Mouse (Mus musculus) cerebellum, postnatal 4 days (tissue): ENCODE measurements around the gene Mgam.
A peak's percentile ranks its signal among the peaks of the same experiment; 100 is the strongest.
"Not testable (repeated sequence)": the region's sequence is repeated elsewhere in the genome, so short reads cannot be mapped to it uniquely, and the experiment has no call there.

Source experiments
- DNase-seq, 2 experiments: peaks; one replicate each; pipeline ENCODE4 v3.0.0; 2022; ENCODE audit warnings: low spot score in 2 of 2, mixed read lengths in 1 of 2

Gene Mgam

GRCm38 (mm10) chr6:40628406-40629000 lies at the start of gene Mgam:
Gene Mgam, plus strand, starts transcription at chr6:40628831.
- no peak for DNase-seq

- DNase-seq, result no peak
These were observed 44.3 kb upstream of the Mgam start for GRCm38 (mm10) chr6:40584336-40584735.

GRCm38 (mm10) chr6:40585645-40586044 lies 43.0 kb upstream of the Mgam start, which contains the start of gene Clec5a:
Gene Clec5a, minus strand, starts transcription at chr6:40585821.
- DNase-seq, result no peak

GRCm38 (mm10) chr6:40588346-40588745 lies 40.3 kb upstream of the Mgam start:
- no peak for DNase-seq

DNA sequence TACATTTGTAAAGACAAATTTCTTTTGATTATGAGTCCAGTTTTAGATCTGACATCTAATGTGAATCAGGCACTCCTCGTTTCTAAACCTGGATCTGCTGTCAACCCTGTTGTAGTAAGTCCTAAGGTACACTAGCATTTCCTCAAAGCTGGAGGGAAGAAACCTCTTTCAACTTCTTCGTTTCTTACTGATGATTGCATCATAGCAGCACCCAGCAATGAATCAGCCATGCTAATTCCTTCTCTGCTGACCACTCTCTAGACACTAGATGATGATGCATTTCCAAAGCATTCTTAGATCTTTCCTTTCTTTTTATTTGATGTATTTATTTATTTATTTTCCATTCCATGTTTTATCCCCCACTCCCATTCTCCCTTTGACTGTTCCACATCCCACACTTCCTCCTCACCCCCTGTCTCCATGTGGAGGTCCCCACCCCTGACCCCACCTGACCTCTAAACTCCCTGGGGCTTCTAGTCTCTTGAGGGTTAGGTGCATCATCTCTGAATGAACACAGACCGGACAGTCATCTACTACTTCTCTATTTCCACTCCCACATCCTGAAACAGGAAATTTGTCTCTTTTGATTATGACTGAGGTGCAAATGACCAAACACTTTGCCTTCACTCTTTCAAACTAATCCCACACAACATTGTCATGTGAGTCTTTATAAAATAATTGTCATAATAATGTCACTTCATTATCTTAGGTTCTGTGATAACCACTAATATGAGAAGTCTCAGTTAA lies 33.7 kb upstream of the Mgam start:
- DNase-seq, result no peak

DNA sequence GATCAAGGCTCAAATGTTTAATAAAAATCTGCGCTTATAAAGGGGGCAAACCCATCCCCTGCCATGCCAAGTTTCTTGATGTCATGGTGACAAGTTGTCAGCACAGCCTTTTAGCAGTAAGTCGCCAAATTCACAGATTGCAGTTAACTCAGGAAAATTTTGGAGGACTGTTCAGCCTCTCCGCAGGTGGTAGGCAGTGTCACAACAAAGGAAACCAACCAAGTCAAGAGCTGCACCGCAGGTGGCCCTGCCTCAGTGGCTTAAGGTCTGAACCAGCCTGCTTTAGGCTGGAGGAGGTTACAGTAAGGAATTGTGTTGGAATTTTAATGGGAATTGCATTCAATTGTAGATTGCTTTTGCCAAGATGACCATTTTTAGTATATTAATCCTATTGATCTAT lies 30.1 kb upstream of the Mgam start:
- DNase-seq, result not testable (repeated sequence)

GRCm38 (mm10) chr6:40607431-40607830 lies 21.2 kb upstream of the Mgam start:
- DNase-seq, result no peak

- DNase-seq, result no peak
These were observed 18.4 kb upstream of the Mgam start for GRCm38 (mm10) chr6:40610244-40610643.

DNA sequence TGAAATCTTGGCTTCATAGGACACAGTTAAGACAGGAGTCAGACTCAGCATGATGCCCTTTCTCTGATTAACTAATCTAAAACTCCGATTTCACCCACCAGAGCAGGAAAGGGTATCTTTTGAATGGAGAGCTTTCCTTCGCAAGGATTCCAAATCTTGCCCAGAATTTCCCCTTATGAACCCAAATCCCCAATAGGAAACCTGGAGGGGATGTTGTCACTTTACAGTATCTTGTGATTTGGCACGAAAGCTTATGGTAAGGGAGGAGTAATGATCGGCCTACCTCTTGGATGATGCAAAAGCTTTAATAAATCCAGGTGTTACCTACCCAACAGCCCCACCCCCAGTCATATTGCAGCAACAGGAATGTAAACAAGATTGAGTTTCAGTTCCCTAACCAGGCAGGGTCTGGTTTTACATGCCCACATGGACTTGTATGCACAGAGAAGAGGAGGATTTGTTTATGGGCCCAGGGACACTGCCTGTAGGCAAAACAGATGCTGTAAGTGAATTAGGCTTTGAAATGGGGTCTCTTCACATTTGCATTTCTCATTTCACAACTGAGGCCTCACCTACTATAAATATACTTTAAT lies 15.3 kb upstream of the Mgam start, which contains the start of gene Tas2r138:
TSS of gene Tas2r138 (minus strand) at position 51 of the 593 bp plus-strand sequence.
- DNase-seq, result no peak

DNA sequence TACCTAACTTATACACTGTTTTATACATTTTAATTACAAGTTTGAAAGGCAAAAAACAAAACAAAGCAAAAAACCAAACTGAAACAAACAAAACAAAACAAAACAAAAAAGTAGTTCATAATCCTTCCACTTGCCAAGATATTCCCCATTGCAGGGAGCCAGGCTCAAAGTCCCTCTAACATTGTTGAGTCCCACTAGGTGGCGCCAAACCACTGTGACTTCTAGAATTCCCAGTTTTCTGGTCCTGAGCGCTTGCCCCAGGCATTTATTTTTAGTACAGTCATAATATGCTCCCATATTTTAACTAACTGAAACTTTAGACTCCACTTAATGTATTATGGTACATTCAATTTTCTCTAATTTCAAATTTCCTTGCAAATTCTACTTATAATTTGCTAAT lies 10.7 kb upstream of the Mgam start:
- DNase-seq, result peak; percentile 53 to 70

DNA sequence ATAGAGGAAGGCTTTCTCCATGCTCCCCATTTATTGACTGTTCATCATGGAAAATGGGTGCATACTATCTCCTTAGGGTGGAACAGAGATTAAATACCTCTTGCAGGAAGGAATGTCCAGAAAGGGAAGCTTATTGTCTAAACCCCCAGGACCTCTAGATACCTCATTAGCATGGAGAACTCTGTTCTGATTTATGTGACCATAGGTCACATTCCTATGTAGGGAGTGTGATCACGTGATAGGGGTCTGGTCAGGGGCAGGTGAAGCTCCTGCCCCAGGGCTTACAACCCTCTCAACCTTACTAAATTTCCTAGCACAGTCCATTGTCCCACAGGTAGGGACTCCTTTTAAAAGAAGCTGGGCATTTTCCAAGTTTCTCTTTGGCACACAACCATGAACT lies 2.5 kb upstream of the Mgam start:
- DNase-seq, result no peak

- no peak for DNase-seq
These were observed 6.0 kb downstream of the Mgam start for GRCm38 (mm10) chr6:40634640-40635071.

DNA sequence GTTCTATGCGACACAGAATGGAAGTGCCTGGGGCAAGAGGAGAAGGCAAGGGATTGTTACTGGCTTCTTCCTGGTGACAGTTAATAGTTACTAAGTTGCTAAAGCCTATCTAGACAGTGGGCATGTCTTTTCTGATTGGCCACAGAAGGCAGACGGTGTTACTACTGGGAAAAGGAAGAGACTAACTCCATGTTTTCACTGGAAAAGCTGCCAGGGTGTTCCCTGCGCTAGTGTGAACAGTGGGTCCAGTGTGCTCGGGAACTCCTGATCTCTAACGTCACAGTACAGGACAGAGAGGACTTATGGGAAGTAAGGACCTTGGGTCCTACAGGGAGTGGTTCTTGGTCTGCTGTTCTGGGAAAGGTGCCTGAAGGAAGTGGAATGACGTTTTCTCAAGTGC lies 6.9 kb downstream of the Mgam start:
- DNase-seq, result no peak

DNA sequence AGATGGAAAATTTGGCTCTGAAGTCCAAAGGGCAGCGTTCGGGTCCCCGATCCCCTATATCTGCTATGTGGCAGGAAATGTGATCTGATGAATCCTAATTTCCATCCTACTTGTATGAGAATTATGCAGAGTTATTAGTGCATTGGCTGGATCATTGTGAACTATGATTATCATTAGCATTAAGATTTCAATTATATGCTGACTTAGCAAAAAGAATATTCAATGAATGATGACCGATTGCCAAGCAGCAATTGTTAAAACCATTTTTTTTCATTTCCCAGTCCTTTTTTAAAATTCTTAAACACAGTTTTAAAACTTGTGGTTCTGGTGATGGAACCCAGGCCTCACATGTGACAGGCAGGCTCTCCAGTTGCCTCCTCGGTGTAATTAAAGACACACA lies 9.1 kb downstream of the Mgam start:
- DNase-seq, result no peak

DNA sequence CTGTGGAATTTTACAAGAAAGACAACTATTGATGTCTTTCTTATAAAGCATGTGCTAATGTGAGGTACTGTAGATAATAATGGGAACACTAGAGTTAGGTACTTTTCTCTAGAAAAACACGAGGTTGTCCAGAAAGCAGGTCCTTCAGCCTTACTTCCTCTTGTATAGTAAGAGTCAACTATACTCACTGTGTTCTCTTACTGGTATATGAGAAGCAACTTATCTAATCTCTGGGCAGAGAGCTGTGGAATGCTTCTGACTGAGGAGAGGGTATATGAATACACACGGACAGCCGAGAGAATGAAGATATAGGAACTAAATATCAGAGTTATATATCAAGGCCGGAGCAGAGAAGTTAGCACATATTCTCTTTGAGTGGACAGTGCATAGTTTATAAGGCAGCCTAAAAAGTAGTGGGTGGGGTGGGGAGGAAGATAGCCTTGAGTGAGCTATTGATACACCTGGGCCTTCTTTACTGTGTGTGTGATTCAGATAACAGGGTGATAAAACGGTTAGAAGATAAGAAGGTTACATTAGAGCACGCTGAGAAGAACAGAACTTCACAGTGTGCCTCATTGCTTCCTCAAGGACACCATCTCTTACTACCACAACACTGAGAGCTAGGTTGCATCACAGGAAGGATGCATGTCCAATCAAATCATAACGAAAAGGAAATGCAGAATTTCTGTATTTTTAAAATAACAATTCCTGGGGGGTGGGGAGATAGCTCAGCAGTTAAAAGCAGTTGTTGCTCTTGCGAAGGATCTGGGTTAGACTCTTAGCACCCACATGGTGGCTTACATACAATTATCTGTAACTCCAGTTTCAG lies 12.3 kb downstream of the Mgam start:
- no peak for DNase-seq

GRCm38 (mm10) chr6:40645701-40646100 lies 17.1 kb downstream of the Mgam start:
- no peak for DNase-seq

DNA sequence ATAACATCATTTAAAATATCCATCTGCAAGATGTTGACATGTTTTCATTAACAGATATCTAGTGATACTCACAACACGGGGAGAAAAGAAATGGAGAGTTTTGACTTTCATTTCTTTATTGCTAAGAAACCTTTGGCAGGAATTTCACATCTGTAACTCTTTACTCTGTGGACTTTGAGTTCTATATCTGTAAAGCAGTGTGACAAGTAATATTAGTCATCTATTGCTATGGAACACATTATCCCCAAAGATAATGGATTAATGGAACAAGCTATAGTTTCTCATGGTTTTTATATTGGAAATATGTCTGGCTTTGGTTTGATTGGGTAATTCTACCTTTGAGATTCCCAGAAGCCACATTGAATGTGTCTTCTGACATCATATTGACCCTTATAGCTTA lies 22.3 kb downstream of the Mgam start:
- no peak for DNase-seq

DNA sequence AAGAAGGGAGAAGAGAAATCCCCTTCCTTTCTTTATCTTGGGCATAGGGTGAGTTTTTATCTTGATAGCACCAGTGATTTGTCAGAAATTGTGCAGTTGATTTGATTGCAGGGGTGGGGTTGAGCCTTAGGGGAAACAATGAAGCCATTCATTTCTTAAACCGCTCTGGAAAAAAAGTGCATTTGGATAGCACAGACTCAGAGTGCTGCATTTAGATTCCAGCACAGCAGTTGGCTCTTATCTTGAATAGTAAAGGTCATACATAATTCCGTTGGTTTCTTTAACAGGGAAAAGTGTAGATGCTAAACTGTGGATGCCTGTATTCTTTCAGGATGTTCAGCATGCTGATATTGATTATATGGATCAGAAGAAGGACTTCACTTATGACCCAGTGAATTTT lies 32.3 kb downstream of the Mgam start:
- no peak for DNase-seq

- peak in 1 of 2 experiments; percentile 29 for DNase-seq
These were observed 60.5 kb downstream of the Mgam start for GRCm38 (mm10) chr6:40689180-40689579.

DNA sequence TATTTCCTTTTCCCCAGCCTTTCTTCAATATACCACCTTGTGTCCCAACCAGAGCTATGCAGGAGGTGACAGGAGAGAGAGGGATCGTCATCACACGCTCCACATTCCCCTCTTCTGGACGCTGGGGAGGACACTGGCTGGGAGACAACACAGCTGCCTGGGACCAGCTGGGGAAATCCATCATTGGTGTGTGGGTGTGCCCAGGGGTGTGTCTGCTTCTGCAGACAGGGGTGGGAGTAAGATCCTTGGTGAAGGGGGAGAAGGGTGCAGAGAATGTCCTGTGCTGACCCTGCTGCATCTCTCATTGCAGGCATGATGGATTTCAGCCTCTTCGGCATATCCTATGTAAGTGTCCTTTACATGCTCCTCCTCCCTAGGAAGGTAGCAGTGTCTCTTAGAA lies 63.4 kb downstream of the Mgam start:
- not testable (repeated sequence) for DNase-seq

GRCm38 (mm10) chr6:40713494-40713893 lies 84.9 kb downstream of the Mgam start:
- DNase-seq, result not testable (repeated sequence)

GRCm38 (mm10) chr6:40715705-40716104 lies 87.1 kb downstream of the Mgam start:
- DNase-seq, result no peak
